Mouse (Mus musculus) heart, adult 9 months (tissue): ENCODE data around the gene Fam13c.
"Not testable (repeated sequence)": the region's sequence is repeated elsewhere in the genome, so short reads cannot be mapped to it uniquely, and the experiment has no call there.

Experiments used
- DNase-seq, 2 experiments: peaks; one replicate each; pipeline ENCODE4 v3.0.0; 2022; ENCODE audit warnings: low spot score in 2 of 2

Fam13c gene

GRCm38 (mm10) chr10:70439676-70440521 lies at the start of gene Fam13c:
Gene Fam13c (plus strand): TSS chr10:70440481.
- no peak for DNase-seq

DNA sequence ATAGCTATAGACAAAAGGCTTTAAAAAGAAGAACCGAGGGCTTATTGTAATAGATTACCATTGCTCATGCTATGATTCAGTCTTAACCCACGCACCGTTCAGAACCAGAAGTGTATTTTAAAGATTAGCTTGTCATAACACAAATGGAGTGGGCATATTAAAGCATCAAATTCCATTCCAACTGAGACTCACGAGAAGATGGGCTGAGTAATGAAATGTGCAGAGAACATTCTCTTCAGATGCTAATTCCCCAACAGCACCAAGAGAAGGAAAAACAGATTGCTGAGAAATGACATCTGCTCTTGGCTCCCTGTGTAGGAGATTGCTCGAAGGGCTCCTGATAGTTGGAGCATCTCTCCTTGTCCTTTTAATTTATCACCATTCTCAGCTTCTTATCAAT lies 44.4 kb upstream of the Fam13c start:
- no peak for DNase-seq

GRCm38 (mm10) chr10:70398224-70398623 lies 42.1 kb upstream of the Fam13c start:
- no peak for DNase-seq

GRCm38 (mm10) chr10:70402006-70402405 lies 38.3 kb upstream of the Fam13c start:
- no peak for DNase-seq

DNA sequence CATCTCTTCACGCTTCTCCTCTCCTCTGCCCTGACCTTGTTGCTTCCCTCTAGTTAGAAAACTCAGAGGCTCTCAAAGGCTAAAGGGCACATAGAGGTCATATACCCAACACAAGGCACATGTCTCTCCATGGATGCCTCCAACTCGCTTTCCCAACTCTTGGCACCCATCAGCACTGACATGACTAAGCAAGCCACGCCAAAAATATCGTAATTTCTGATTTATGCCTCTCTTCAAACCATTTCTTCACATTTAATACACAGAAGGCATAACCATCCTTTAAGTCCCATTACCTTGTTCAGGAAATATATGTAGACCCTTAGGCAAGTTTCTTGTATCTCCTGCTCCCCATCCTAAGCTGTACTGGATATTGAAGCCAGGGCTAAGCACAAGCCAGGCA lies 37.6 kb upstream of the Fam13c start:
- DNase-seq, result no peak

- no peak for DNase-seq
Measured at GRCm38 (mm10) chr10:70417811-70418486, 22.3 kb upstream of the Fam13c start.

DNA sequence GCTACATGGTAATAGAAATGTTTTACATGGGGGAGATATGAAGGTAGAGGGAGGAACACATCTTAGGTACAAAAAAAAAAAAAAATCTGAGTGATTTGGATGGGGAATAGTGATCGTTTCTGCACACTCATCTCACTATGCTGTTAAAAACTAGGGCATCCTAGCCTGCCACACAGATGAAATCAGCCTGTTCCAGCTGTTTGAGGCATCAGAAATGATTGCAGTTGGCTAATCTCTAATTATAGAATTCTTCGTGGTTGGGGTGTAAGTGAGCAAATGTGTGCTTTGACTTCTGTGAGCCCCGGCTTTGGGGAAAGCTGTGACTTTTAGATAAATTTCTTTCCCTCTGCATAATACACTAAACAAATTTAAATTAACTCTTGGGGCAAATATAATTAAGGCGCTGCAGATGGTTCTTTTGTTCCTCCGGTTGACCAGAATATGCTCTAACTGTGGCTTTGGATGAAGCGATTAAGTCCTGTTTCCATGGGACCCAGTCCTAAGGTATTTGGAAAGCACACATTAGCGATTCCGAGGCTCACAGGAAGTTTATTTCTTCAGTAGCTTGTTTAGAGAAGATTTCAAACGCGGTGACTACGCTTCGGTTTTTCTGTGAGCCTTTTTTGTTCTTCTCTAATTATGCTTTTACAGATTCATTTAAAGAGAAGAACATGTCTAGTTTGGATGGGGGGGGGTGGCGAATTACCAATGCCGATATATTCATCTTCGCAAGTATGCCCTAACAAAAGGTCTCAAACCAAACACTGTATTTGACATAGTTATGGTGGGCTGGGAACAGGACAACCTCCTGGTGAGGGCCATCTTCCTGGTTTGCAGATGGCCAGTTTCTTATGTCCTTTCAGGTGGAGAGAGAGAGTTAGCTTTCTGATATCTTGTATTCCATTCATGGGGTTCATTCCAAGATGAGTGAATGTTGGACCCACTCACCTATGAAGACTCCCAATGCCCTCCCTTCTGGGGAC lies 20.7 kb upstream of the Fam13c start:
- no peak for DNase-seq

GRCm38 (mm10) chr10:70426373-70426772 lies 13.9 kb upstream of the Fam13c start:
- DNase-seq, result peak; percentile 44 to 59

- peak in 1 of 2 experiments; percentile 31 for DNase-seq
Measured at GRCm38 (mm10) chr10:70428121-70428662, 12.1 kb upstream of the Fam13c start.

DNA sequence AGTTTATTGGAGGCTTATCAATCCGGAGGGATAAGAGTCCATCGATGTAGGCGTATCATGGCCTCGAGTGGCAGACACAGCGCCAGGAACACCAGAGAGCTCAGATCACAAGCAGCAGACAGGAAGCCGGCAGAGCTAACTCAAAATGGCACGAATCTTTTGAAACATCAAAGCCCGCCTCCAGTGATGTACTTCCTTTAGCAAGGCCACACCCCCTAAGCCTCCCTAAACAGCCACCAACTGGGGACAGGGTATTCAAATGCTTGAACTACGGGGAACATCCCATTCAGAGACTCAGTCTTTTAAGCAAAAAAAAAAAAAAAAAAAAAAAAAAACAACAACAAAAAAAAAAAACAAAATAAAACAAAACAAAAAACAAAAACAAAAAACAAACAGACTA lies 10.9 kb upstream of the Fam13c start:
- DNase-seq, result no peak

DNA sequence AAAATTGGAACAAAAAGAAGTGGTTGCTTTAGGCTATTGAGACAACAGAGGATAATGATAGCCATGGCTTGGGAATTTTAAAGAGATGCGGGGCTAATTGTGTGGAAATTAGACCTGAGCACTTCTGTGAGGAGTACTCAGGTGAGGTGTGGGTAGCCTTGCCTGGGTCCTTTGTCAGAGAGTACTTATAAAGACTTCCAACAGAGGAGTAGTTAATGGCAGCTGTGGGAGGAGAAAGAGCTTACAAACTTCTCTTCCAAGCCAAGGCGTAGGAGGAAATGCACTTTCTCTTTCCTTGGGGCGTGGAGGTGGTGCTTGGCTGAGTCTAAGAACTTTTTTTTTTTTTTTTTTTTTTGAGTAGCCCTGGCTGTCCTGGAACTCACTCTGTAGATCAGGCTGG lies 6.9 kb upstream of the Fam13c start:
- no peak for DNase-seq

DNA sequence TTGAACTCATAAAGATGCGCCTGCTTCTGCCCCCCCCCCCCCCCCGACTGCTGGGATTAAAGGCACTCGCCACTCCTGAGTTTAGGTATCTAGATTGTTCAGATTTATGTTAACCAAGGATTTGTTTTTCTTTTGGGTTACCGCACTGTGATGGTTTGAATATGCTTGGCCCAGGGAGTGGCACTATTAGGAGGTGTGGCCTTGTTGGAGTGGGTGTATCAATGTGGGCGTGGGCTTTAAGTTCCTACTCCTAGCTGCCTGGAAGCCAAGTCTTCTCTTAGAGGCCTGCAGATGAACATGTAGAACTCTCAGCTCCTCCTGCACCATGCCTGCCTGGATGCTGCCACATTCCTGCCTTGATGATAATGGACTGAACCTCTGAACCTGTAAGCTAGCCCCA lies 6.5 kb upstream of the Fam13c start:
- not testable (repeated sequence) for DNase-seq

- no peak for DNase-seq
Measured at GRCm38 (mm10) chr10:70436656-70437055, 3.6 kb upstream of the Fam13c start.

DNA sequence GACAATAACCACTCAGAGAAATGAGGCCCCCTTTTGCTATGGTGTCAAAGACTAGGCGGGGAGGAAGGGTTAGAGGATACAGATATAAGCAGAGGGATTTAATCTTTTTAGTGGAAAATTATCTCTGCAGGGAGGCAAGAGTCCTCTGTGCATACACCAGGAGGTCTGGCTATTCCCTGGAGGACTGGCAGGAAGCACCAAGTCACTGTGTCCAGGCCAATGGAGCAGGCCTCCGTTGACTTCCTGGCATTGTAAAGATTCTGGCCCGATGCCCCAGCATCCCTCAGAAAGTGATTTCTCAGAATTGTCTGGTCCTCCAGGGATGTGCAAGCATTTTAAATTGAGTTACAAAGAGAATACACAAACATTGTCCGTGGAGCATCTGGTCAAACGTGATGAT lies 3.0 kb upstream of the Fam13c start:
- peak; percentile 86 to 89 for DNase-seq

- DNase-seq, result peak; percentile 53 to 60
Measured at GRCm38 (mm10) chr10:70440639-70441461, 569 bp downstream of the Fam13c start.

DNA sequence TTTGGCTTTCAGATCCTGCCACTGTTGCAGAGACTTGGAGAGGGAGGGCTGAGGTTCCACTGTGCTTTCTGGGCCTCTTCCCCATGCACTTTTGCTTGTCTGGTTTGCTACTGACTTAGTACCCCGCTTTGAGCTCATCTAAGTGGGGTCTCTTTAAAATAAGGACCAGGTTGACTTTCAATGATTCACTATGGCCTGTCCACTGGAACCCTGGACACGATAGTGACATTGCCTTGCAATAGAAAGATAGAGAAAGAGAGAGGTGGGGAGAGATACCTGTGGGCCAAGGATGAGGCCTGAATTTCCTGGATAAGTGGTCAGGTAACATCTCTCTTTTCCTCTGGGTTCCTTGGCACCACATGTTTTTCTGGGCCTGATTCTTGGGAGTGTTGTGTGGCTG lies 1.9 kb downstream of the Fam13c start:
- DNase-seq, result no peak

DNA sequence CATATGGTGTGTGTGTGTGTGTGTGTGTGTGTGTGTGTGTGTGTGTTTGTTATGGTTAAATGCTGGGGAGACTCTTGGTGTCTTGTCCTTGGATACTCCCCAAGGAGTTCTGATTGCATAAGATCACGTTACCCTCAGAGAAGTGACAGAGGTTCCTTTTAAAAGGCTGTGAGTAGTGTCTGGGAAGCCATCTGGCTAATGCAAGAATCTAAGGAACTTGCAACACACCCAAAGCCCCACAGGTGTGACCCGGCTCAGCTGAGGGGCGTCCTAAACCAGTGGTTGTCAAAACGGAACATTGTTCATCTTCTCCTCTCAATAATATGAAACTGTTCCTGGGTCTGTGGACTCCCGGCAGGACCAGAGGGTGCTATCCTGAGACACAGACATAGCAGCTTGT lies 2.3 kb downstream of the Fam13c start:
- DNase-seq, result no peak

- DNase-seq, result no peak
Measured at GRCm38 (mm10) chr10:70447787-70448186, 7.5 kb downstream of the Fam13c start.

DNA sequence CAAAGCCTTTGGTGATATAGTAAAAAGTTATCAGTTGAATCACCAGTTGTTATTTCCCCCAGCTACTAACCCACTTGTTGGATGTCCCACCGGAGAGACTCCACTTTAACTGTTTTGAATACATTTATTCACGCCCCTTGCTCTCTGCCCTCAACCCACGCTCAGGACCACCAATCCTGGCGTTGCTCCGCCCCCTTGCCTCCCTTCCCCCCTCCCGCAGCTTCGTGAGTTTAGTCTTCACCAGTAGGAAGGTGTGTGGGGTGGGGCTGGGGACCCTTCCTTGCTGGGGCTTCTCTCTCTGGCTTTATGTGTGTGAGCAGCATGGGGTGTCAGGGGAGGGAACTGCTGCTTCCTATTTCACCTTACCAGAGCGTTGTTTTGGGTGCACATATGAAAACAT lies 8.9 kb downstream of the Fam13c start:
- no peak for DNase-seq

DNA sequence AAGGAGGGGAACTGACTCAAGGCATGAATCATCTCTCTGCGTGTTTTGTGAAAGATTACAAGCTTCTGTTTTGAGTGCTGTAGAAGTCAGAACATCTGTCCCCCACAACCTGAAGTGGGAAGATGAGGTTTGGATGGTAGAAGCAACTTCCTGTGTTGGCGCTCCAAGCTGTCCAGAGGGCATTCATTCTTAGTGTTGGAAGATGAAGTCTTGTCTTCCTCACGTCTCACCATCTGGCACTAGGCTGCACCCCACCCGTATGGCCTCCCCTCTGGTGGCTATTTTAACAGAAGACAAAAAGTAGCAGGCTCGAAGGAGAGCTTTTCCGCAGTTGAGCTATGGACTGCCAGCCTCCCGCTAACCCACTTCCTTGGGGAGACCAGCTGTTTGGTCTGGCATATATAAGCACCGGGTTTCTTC lies 15.6 kb downstream of the Fam13c start:
- no peak for DNase-seq
